Mouse (Mus musculus) thymus, adult 2 months (tissue): ENCODE data around the gene Trim62. TPM values are rescaled to one million over a fixed set of nuclear protein-coding genes. Genes with fewer than 3 reads are reported as not detected.

Experiments
- DNase-seq: peaks from one replicate; pipeline ENCODE4 v3.0.0; 2021
- H3K27ac ChIP-seq: fragments of 200-500 bp; 2 replicates; pipeline ENCODE4 v1.5.1; 2012; ENCODE audit warnings: low read length, control low read depth; ENCODE audit not compliant: control insufficient read depth, insufficient read depth
- H3K27me3 ChIP-seq: fragments of 200-500 bp; 2 replicates; pipeline ENCODE4 v1.6.1; 2012; ENCODE audit warnings: mild to moderate bottlenecking, low read length, moderate library complexity, mixed read lengths; ENCODE audit not compliant: control insufficient read depth, insufficient read depth
- H3K36me3 ChIP-seq: fragments of 200-500 bp; 2 replicates; pipeline ENCODE4 v1.6.1; 2012; ENCODE audit warnings: mild to moderate bottlenecking, low read length, moderate library complexity; ENCODE audit not compliant: control insufficient read depth, insufficient read depth
- H3K4me1 ChIP-seq: fragments of 200-500 bp; replicated peaks from 2 replicates; pipeline ENCODE4 v1.6.1; 2012; ENCODE audit warnings: low read length; ENCODE audit not compliant: control insufficient read depth, insufficient read depth
- H3K4me3 ChIP-seq: fragments of 200-500 bp; 2 replicates; pipeline ENCODE4 v1.5.1; 2012; ENCODE audit warnings: mild to moderate bottlenecking, low read length, control low read depth, moderate library complexity; ENCODE audit not compliant: control insufficient read depth, insufficient read depth
- CTCF ChIP-seq: fragments of 200-500 bp; IDR thresholded peaks from 2 replicates; pipeline ENCODE4 v1.5.1; 2012; ENCODE audit warnings: mild to moderate bottlenecking, control low read depth, low read length, moderate library complexity, borderline replicate concordance; ENCODE audit not compliant: control insufficient read depth, poor library complexity, insufficient read depth; ENCODE audit errors: extremely low read depth
- POLR2A ChIP-seq: fragments of 200-500 bp; IDR thresholded peaks from 2 replicates; pipeline ENCODE4 v1.6.1; 2012; ENCODE audit warnings: mild to moderate bottlenecking, low read length, control low read depth, moderate library complexity; ENCODE audit not compliant: control insufficient read depth, poor library complexity, insufficient read depth; ENCODE audit errors: extremely low read depth
- WGBS: fragments of 180-500 bp; shearing (Covaris S2); methylation state at CpG from one replicate; pipeline ENCODE4 v1.1.7; 2018; 5-methylcytosine and 5-hydroxymethylcytosine counted together
- polyA plus RNA-seq: library from polyadenylated mRNA; depleted of rRNA; stranded (reverse); fragments of >200 nt; gene quantifications from 2 replicates; pipeline ENCODE4 v1.2.3, GENCODE M21; 2012

Gene Trim62
- polyA plus RNA-seq, 1 experiment = 7.3 TPM

DNA sequence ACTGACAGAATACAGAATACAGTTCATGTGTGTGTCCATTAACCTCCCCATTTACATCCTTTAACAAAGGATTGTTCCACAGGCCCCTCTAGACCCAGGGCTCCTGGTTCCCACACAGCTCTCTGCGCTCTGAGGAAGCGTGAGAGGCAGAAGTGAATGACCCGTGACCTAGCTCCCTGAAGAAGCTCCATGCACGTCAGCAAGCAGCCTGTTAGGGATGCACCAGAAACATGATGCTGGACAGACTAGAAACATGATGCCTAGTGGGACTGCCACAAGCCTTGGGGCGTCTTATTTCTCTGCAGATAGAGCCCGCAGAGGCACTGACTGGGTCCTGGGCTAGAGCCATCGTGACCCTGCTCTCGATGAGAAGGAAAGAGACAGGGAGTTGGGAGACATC lies 23.4 kb downstream of the Trim62 start:
- H3K4me3 ChIP-seq = no peak overlapping the region
- H3K4me1 ChIP-seq = no peaks in the 10 kb centered on the region
- no peaks in the 10 kb centered on the region for H3K27me3 ChIP-seq
- WGBS = 93% methylated on average over 8 of the region's 8 CpGs
- no peaks in the 10 kb centered on the region for H3K36me3 ChIP-seq
- H3K27ac ChIP-seq = no peak overlapping the region
- TF ChIP-seq POLR2A (no peak), CTCF (no peak)
- DNase-seq = no peak

DNA sequence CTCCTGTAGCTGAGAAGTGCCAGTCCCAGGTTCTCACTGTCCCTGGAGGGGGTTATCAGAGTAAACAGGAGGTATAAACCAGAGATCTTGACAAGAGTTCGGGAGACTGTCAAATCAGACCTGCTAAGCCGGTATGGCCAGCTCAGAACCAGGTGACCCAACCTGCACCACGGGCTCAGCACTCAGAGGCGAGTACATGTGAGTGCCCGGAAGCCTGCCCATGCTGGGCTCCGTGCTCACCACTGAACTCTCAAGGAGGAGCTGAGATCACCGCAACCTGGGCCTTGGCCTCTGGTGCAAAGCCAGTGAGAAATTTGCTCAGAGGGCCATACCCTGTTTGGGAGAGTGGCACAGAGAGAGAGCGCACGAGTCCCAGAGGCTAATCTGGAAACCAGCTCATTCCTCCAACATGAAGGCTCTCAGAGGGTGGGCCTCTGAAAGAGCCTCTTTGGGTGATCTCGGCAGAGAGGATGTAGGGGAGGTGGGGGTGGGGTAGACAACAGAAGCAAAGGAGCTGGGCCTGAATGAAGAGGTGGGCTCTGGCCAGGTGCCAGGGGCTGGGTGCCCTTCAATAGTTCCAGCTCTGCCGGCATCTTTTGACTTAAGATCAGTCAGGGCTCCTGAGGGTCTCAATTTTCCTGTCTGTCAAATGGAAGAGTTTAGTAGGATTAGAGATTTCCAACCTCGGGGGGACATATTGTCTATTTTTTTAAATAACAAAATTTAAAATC lies 24.0 kb downstream of the Trim62 start:
- Histone ChIP-seq H3K4me3 (no peak overlapping the region), H3K27ac (no peak overlapping the region), H3K36me3 (no peaks in the 10 kb centered on the region), H3K4me1 (no peaks in the 10 kb centered on the region), H3K27me3 (no peaks in the 10 kb centered on the region)
- TF ChIP-seq POLR2A = no peak
- DNase-seq = no peak
- WGBS = 88% methylated on average over 12 of the region's 12 CpGs

DNA sequence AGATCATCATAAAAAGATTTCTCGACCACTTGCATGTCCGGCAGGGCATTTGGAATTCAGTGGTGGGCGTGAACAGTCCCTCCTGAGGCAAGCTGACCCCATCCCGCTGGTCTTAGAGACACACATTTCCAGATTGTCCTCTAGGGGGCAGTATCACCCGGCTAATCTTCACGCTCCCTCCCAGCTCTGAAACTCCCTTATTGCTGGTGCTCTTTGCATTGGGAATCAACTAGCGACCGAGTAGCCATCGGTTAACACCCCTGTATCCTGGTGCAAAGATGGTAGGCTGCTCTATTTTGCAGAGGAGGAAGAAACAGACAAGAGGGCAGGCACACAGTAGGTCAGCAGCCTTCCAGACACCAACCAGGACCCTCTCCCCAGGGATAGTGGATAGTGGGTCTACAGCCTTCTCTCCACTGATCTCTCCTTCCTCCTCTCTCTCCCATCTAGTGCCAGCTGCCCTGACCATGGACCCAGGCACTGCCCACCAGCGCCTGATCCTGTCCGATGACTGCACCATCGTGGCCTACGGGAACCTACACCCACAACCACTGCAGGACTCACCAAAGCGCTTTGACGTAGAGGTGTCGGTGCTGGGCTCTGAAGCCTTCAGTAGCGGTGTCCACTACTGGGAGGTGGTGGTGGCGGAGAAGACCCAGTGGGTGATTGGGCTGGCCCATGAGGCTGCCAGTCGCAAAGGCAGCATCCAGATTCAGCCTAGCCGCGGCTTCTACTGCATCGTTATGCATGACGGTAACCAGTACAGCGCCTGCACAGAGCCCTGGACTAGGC lies 25.4 kb downstream of the Trim62 start:
- 66% methylated on average over 24 of the region's 24 CpGs for WGBS
- peak; percentile 39 for DNase-seq
- Histone ChIP-seq H3K4me1 (no peaks in the 10 kb centered on the region), H3K36me3 (no peaks in the 10 kb centered on the region), H3K27me3 (no peaks in the 10 kb centered on the region), H3K4me3 (no peak overlapping the region), H3K27ac (no peak overlapping the region)
- TF ChIP-seq CTCF = peak; percentile 66; the same call in 1 of the 2 replicates
- TF ChIP-seq POLR2A = no peak

DNA sequence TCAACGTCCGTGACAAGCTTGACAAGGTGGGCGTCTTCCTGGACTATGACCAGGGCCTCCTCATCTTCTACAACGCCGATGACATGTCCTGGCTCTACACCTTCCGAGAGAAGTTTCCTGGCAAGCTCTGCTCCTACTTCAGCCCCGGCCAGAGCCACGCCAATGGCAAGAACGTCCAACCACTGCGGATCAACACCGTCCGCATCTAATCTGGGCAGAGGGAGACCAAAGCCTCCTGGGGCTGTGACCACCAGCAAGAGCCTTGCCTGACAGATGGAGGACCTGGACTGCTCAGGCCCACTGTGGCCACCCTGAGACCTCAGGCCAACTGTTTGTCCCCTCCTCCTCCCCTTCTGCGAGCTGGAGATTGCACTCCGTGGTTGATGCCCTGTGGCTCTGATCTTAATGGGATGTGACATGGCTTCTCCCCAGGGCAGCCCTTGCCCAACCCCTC lies 26.0 kb downstream of the Trim62 start:
- Histone ChIP-seq H3K36me3 (no peaks in the 10 kb centered on the region), H3K27me3 (no peaks in the 10 kb centered on the region), H3K27ac (no peak overlapping the region), H3K4me3 (no peak overlapping the region), H3K4me1 (no peaks in the 10 kb centered on the region)
- 93% methylated on average over 14 of the region's 14 CpGs for WGBS
- TF ChIP-seq CTCF (no peak), POLR2A (no peak)
- DNase-seq = no peak

DNA sequence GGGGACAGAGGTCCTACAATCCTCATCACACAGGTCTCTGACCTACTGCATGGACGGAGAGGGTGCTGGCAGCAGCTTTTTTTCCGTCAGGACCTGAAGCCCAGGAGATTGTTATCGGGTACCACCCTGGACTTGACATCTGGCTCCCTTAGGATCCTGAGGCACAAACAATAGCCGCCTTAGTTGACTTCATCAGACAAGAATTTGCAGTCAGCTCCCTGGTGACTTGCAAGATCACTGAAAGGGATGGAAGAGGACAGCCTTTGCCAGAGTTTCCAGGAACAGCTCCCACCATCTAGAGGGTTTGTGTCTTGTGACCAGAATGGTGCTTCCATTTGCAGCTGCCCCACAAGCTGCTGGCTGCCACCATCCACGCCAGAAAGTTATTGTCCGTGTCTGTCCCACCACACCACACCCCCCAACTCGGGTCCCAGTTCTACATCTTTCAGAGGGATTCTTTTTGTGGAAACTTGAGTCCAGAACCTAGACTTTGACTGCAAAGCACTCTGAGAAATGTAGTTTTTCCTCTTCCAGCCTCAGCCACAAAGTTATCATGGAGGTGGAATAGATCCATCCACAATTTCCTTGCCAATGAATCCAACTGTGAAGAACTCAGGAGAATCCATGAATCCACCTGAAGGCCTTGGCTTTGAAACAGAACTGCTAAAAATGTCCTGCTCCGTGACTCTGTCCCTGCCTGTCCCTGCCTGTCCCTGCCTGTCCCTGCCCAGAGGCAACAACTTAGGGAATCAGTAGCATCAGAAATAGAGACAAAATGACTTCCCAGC lies 27.1 kb downstream of the Trim62 start:
- no peaks in the 10 kb centered on the region for H3K36me3 ChIP-seq
- no peak overlapping the region for H3K27ac ChIP-seq
- no peak for TF ChIP-seq CTCF
- TF ChIP-seq POLR2A = no peak
- WGBS = 88% methylated on average over 8 of the region's 8 CpGs
- no peaks in the 10 kb centered on the region for H3K27me3 ChIP-seq
- DNase-seq = no peak
- no peak overlapping the region for H3K4me3 ChIP-seq
- H3K4me1 ChIP-seq = no peaks in the 10 kb centered on the region

DNA sequence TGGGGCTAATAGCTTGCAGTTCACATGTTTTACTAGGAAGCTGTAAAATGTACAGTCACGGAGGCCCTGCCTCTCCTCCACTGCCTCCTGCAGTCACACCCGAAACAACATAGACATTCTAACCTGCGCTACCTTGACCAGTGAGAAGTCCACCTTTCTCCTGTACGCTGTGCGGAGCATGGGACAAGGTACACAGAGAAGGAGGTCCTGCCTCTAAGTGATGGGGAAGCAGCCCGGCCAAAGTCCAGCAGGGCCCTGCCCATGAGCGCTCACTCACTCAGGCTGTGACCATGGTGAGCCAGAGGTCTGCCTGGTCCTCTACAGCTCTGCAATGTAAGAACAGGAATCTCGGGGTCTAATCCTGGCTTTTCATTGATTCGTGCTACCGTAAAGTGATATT lies 28.7 kb downstream of the Trim62 start:
- Histone ChIP-seq H3K27me3 (no peaks in the 10 kb centered on the region), H3K27ac (no peak overlapping the region), H3K36me3 (no peaks in the 10 kb centered on the region), H3K4me1 (no peaks in the 10 kb centered on the region), H3K4me3 (no peak overlapping the region)
- TF ChIP-seq POLR2A = no peak
- no peak for TF ChIP-seq CTCF
- 92% methylated on average over 10 of the region's 10 CpGs for WGBS
- no peak for DNase-seq
